Mouse (Mus musculus): ENCODE results near the gene Usp44. TPM values are rescaled to one million over a fixed set of nuclear protein-coding genes. Genes with fewer than 3 reads are reported as not detected.

Usp44 gene
- polyA plus RNA-seq, 1 experiment from 2014 or later: 9.1 TPM

DNA sequence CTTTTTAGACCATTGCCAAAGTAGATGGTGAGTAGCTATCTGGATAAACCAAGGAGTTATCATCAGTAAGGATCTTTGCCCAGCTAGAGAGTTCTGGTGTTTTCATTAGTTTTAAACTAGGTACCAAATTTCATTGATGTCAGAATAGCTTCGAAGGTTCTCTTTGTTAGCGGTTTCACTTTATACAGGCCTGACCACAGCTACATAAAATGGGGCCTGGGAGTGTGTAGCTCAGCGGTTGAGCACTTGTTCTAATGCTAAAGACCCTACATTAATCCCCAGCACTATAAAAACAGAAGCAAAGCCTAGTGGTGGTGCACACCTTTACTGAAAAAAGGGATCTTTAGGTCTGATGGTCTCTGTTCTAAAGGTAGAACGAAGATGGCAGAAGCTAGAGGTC lies 59.2 kb downstream of the Usp44 start:
- no peak overlapping the region for H3K27ac ChIP-seq (ENCODE audit: low read depth, low read length)
- H3K27me3 ChIP-seq (ENCODE audit: control insufficient read depth, insufficient read depth, low read length): no peaks in the 10 kb centered on the region
- no peak overlapping the region; the same call in 1 of the 2 replicates for H3K4me2 ChIP-seq (ENCODE audit: low read depth)
- H3K9ac ChIP-seq (ENCODE audit: low read length): no peak overlapping the region; the same call in 1 of the 2 replicates
- H3K4me3 ChIP-seq (ENCODE audit: low read depth, low read length): no peak overlapping the region
- H3K36me3 ChIP-seq (ENCODE audit: control insufficient read depth, insufficient read depth, low read length): peaks cover 3% of the 10 kb centered on the region
- H3K9me3 ChIP-seq (ENCODE audit: control insufficient read depth, low read length): no peaks in the 10 kb centered on the region
- peaks cover 6% of the 10 kb centered on the region; the same call in 1 of the 2 replicates for H3K4me1 ChIP-seq (ENCODE audit: control insufficient read depth, insufficient read depth, low read length)
- ATAC-seq (ENCODE audit: insufficient read depth, low FRiP score, low TSS enrichment): no peak
- no peak for DNase-seq (ENCODE audit: low spot score)
- WGBS: 67% methylated on average over 4 of the region's 4 CpGs

DNA sequence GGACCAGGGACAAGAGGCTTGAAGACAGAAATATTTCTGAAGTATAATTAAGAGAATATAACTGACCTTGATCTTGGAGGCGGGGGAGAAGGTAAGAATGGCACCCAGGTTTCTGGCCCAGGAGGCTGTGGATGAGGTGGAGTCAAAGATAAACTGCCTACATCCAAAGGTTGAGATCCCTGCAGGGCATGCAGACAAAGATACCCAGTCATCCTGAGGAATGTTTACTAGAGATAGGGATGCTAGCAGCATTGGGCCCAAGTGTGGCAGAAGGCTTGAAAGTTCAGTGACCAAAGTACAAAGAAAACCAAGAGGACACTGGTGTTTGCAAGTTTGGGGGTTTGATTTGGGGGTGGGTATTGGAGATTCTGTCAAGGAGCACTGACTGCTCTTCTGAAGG lies 59.7 kb downstream of the Usp44 start:
- Histone ChIP-seq H3K27ac (ENCODE audit: low read depth, low read length) (no peak overlapping the region), H3K27me3 (ENCODE audit: control insufficient read depth, insufficient read depth, low read length) (no peaks in the 10 kb centered on the region), H3K4me3 (ENCODE audit: low read depth, low read length) (no peak overlapping the region), H3K9ac (ENCODE audit: low read length) (no peak overlapping the region), H3K4me1 (ENCODE audit: control insufficient read depth, insufficient read depth, low read length) (peaks cover 6% of the 10 kb centered on the region; the same call in 1 of the 2 replicates), H3K36me3 (ENCODE audit: control insufficient read depth, insufficient read depth, low read length) (0 out of 2 replicates have a peak, but pooled peaks cover 2% of the 10 kb centered on the region), H3K9me3 (ENCODE audit: control insufficient read depth, low read length) (no peaks in the 10 kb centered on the region), H3K4me2 (ENCODE audit: low read depth) (no peak overlapping the region)
- DNase-seq (ENCODE audit: low spot score): no peak
- 81% methylated on average over 1 of the region's 1 CpGs for WGBS
- no peak for ATAC-seq (ENCODE audit: insufficient read depth, low FRiP score, low TSS enrichment)

- Histone ChIP-seq H3K27me3 (ENCODE audit: control insufficient read depth, insufficient read depth, low read length) (no peaks in the 10 kb centered on the region), H3K27ac (ENCODE audit: low read depth, low read length) (no peak overlapping the region), H3K9me3 (ENCODE audit: control insufficient read depth, low read length) (no peaks in the 10 kb centered on the region), H3K4me3 (ENCODE audit: low read depth, low read length) (no peak overlapping the region), H3K4me2 (ENCODE audit: low read depth) (no peak overlapping the region), H3K9ac (ENCODE audit: low read length) (no peak overlapping the region), H3K36me3 (ENCODE audit: control insufficient read depth, insufficient read depth, low read length) (no peaks in the 10 kb centered on the region), H3K4me1 (ENCODE audit: control insufficient read depth, insufficient read depth, low read length) (peaks cover 6% of the 10 kb centered on the region; the same call in 1 of the 2 replicates)
- WGBS: 90% methylated on average over 4 of the region's 4 CpGs
- ATAC-seq (ENCODE audit: insufficient read depth, low FRiP score, low TSS enrichment) (no peak), DNase-seq (ENCODE audit: low spot score) (no peak)
These were observed 61.2 kb downstream of the Usp44 start for GRCm38 (mm10) chr10:93892551-93892950.

DNA sequence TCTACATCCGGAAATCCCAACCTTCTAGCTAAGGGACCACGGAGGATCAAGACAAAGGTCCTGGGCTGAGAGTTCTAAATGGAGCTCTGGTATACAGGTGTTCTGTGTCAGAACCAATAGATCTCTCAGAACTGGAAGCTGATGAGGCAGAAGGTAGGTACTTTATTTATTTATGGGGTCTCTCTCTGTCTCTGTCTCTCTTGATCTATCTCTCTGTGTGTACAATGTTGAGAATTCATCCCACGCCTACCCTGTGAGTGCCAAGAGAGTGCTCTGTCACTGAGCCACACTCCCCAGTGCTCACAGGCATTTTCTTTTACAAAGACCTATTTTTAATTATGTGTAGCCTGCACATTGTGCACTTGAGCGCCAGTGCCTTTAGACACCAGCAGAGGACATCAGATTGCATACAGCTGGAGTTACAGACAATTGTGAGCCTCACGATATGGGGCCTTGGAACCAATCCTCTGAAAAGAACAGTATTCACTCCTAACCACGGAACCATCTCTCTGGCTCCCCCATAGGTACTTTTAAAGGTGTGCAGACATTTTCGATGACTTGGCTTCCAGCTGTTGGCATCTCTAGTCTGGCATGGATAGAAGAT lies 65.8 kb downstream of the Usp44 start, which contains the start of gene Metap2:
Gene Metap2, minus strand, starts transcription at position 51 of the 604 bp plus-strand sequence.
- ATAC-seq (ENCODE audit: insufficient read depth, low FRiP score, low TSS enrichment): no peak
- Histone ChIP-seq H3K4me1 (ENCODE audit: control insufficient read depth, insufficient read depth, low read length) (no peaks in the 10 kb centered on the region), H3K27me3 (ENCODE audit: control insufficient read depth, insufficient read depth, low read length) (no peaks in the 10 kb centered on the region), H3K9me3 (ENCODE audit: control insufficient read depth, low read length) (no peaks in the 10 kb centered on the region), H3K4me3 (ENCODE audit: low read depth, low read length) (no peak within 1 kb of the TSS), H3K4me2 (ENCODE audit: low read depth) (no peak within 1 kb of the TSS), H3K27ac (ENCODE audit: low read depth, low read length) (no peak within 1 kb of the TSS), H3K36me3 (ENCODE audit: control insufficient read depth, insufficient read depth, low read length) (no peaks in the 10 kb centered on the region), H3K9ac (ENCODE audit: low read length) (no peak within 1 kb of the TSS)
- 78% methylated on average over 7 of the region's 7 CpGs for WGBS
- no peak for DNase-seq (ENCODE audit: low spot score)

- no peak overlapping the region for H3K4me3 ChIP-seq (ENCODE audit: low read depth, low read length)
- H3K9ac ChIP-seq (ENCODE audit: low read length): no peak overlapping the region
- whole genome bisulfite sequencing: 53% methylated on average over 2 of the region's 2 CpGs
- ATAC-seq (ENCODE audit: insufficient read depth, low FRiP score, low TSS enrichment) (no peak), DNase-seq (ENCODE audit: low spot score) (no peak)
- H3K4me1 ChIP-seq (ENCODE audit: control insufficient read depth, insufficient read depth, low read length): no peaks in the 10 kb centered on the region
- H3K27ac ChIP-seq (ENCODE audit: low read depth, low read length): no peak overlapping the region
- no peak overlapping the region for H3K4me2 ChIP-seq (ENCODE audit: low read depth)
- H3K9me3 ChIP-seq (ENCODE audit: control insufficient read depth, low read length): no peaks in the 10 kb centered on the region
- H3K36me3 ChIP-seq (ENCODE audit: control insufficient read depth, insufficient read depth, low read length): no peaks in the 10 kb centered on the region
- no peaks in the 10 kb centered on the region for H3K27me3 ChIP-seq (ENCODE audit: control insufficient read depth, insufficient read depth, low read length)
These were observed 67.9 kb downstream of the Usp44 start for GRCm38 (mm10) chr10:93899303-93899702.

DNA sequence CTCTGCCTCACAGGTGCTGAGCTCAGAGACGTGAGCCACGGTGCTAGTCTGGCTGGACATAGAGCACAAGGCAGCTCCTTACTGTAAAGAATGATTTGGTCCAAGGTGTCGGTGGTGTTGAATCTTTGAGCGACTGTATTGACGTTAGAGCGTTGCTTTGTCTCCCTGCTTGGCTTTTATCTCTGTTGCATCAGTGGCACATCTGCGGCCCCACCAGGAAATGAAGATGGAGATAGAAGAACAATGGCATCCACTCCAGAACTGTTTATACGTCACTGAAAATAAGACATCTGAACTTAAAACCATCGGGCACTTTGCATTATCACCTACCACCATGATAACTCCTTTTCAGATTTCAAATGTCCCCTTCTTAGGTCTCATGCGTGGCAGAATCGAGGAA lies 68.6 kb downstream of the Usp44 start:
- Histone ChIP-seq H3K27ac (ENCODE audit: low read depth, low read length) (no peak overlapping the region), H3K27me3 (ENCODE audit: control insufficient read depth, insufficient read depth, low read length) (no peaks in the 10 kb centered on the region), H3K36me3 (ENCODE audit: control insufficient read depth, insufficient read depth, low read length) (no peaks in the 10 kb centered on the region), H3K9me3 (ENCODE audit: control insufficient read depth, low read length) (no peaks in the 10 kb centered on the region), H3K4me1 (ENCODE audit: control insufficient read depth, insufficient read depth, low read length) (no peaks in the 10 kb centered on the region), H3K4me3 (ENCODE audit: low read depth, low read length) (no peak overlapping the region), H3K4me2 (ENCODE audit: low read depth) (no peak overlapping the region), H3K9ac (ENCODE audit: low read length) (no peak overlapping the region)
- WGBS: 89% methylated on average over 11 of the region's 11 CpGs
- ATAC-seq (ENCODE audit: insufficient read depth, low FRiP score, low TSS enrichment) (no peak), DNase-seq (ENCODE audit: low spot score) (no peak)

DNA sequence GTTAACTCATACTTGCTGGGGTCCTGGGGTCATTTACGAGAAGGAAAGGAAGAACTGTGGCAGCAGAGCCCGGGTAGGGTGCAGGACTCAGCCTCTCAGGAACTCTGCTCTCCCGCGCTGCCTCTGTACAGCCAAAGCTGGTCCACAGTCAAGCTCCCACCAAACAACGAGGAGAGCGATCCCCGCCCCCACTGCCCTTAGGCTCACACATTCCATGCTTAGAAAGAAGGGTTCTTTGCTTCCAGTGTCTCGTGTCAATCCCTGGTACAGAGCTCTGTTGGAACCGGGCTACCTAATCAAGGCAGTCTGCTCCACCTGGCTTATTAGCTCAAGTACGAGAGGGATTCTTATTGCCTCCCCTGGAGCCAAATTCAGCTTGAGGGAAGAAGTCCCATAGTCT lies 76.0 kb downstream of the Usp44 start:
- H3K27ac ChIP-seq (ENCODE audit: low read depth, low read length): no peak overlapping the region
- no peak overlapping the region for H3K4me2 ChIP-seq (ENCODE audit: low read depth)
- DNase-seq (ENCODE audit: low spot score) (no peak), ATAC-seq (ENCODE audit: insufficient read depth, low FRiP score, low TSS enrichment) (no peak)
- no peak overlapping the region for H3K9ac ChIP-seq (ENCODE audit: low read length)
- H3K9me3 ChIP-seq (ENCODE audit: control insufficient read depth, low read length): no peaks in the 10 kb centered on the region
- H3K36me3 ChIP-seq (ENCODE audit: control insufficient read depth, insufficient read depth, low read length): no peaks in the 10 kb centered on the region
- no peaks in the 10 kb centered on the region for H3K27me3 ChIP-seq (ENCODE audit: control insufficient read depth, insufficient read depth, low read length)
- H3K4me3 ChIP-seq (ENCODE audit: low read depth, low read length): no peak overlapping the region
- WGBS: 62% methylated on average over 10 of the region's 10 CpGs
- H3K4me1 ChIP-seq (ENCODE audit: control insufficient read depth, insufficient read depth, low read length): no peaks in the 10 kb centered on the region

Other genes starting within 250 kb of the Usp44 start
- 135 and 139 TPM in 2 replicates for gene Snrpf, start 241.8 kb upstream of the Usp44 start, polyA plus RNA-seq (2014; fragmentation: Nextera tagmentation; extraction: Ambion mirVana)
- 1.5 and 1.9 TPM in 2 replicates for gene Ntn4, start 190.9 kb upstream of the Usp44 start, polyA plus RNA-seq (2014; fragmentation: Nextera tagmentation; extraction: Ambion mirVana)
- gene Metap2, start 65.5 kb downstream of the Usp44 start, polyA plus RNA-seq (2014; fragmentation: Nextera tagmentation; extraction: Ambion mirVana): 244 and 253 TPM in 2 replicates
- gene Vezt, start 204.3 kb downstream of the Usp44 start, polyA plus RNA-seq (2014; fragmentation: Nextera tagmentation; extraction: Ambion mirVana): 43.4 and 46.5 TPM in 2 replicates
- gene Fgd6, start 204.4 kb downstream of the Usp44 start, polyA plus RNA-seq (2014; fragmentation: Nextera tagmentation; extraction: Ambion mirVana): 5.3 and 6.4 TPM in 2 replicates